Mouse (Mus musculus): ENCODE results near the gene Dab2. TPM values are rescaled to one million over a fixed set of nuclear protein-coding genes. Genes with fewer than 3 reads are reported as not detected.

The Dab2 gene
- polyA plus RNA-seq, 3 experiments from 2014 or later: 0.09 TPM; not detected in 2

DNA sequence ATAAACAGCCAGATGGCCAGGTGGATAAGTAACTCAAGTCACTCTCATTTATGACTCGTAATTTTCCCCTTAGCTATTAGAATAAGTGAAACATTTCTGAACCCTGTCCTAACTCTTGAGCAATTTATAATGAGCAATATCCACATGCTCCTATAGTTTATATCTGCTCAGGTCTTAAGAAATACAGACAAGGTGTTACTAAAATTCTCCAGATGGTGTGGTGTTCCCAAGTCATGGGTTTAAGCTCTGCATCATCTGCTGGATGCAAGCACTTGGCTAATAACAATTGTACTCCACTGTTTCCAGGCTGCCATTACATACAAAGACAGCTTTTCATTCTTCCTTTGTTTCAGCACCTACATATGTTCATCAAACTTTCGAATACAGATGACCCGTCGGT lies 98.6 kb downstream of the Dab2 start:
- ATAC-seq: no peak

DNA sequence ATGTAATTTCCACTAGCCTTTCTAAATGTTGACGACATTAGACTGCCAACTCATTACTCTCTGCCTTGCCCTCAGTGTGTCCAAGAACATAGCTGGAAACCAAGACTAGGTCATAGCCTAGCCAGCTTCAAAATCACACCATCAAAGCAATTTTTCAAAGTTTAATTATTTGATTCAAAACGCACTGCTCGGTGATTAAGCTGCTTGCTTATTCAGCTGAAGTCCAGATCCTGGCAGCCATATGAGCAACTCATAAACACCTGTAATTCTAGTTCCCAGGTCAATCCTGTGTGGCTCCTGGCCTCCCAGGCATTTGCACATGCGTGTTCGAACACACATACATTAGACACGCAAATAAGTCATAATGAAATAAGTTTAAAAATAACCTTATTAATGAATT lies 99.3 kb downstream of the Dab2 start:
- ATAC-seq: no peak

DNA sequence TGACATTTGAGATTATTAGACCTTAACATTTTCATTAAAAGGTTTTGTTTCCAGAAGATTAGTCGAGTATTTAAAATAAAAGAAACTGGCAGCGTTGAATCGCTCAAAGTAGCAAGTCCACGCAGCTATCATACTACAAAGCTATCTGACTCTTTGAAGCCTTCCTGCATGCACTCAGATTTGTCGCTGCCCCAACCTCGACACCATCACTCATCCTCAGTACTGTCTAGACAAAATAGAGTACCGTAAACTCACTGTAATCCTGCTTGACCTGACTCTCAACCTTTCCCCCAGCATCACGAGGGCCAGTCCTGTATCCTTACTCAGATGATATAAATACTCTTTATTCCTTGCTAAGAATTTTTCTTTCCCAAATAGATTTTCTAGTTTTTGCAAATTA lies 100.5 kb downstream of the Dab2 start:
- no peak for ATAC-seq

DNA sequence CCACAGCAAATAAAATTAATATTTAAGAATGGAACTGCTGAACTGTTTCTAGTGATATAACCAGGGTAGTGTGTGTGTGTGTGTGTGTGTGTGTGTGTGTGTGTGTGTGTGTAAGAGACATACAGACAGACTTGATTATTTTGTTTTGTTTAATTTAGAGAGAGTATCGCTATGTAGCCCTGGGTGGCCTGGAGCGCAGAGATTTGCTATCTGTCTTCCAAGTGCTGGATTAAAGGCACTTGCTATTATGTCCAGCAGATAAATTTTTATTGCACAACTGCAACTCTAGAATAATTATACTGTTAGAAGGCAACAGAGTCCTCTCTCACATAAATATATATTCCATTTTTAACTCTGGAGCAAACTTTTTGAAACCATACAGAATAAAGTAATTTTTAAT lies 102.8 kb downstream of the Dab2 start:
- no peak for ATAC-seq

DNA sequence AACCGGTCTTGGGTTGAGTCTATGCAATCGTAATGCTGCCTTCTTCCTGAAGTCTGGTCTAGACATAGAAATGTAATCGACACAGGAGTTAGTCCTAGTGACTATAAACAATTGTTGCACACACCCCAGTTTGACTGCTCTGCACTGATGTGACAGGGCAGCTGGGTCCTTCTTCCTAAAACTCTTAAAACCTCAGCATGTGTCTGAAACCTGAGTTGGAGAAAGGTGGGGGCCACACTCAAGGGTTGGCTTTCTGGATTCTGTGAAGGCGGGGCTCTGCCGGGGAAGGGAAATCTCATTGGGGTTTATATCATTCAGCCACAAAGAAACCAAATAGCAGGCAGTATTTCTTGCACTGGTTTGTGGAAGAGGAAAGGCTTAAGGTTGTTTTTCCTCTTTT lies 104.6 kb downstream of the Dab2 start:
- ATAC-seq: no peak

DNA sequence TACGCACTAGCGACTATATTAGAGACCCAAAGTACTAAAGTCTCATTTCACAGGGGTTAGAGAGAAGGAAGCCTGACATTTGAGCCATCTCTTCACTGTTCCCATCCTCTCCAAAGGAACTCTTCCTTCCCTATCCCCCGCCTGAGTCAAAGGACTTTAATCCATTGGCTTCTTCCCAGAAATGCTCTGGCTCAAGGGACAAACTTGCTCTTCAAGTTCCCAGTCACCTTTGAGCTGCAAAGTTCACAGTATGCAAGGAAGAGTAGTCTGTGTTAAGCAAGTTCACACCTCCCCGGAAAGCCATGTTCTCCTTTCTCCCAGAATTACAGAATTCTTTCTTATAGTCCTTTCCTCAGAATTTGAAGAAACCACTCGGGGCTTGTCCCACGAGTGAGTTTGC lies 107.2 kb downstream of the Dab2 start:
- no peak for ATAC-seq

DNA sequence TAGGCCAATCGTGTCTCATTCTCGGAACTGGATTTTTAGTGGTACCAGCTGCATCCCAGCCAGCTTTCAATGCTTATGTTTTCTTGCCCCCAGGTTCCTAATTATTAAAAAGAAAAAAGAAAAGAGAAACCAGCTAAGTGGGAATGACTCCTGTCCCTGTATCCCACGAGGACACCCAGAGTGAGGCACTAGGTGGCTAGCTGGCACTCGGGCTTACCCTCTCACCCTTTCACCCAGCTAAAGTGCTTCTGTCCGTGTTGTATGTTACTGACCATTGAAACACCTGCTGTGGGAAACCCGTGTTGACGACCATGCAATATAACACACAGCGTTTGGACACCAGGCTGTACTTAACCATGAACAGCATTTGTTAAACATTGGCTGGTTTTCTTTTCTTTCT lies 109.4 kb downstream of the Dab2 start:
- ATAC-seq: no peak

DNA sequence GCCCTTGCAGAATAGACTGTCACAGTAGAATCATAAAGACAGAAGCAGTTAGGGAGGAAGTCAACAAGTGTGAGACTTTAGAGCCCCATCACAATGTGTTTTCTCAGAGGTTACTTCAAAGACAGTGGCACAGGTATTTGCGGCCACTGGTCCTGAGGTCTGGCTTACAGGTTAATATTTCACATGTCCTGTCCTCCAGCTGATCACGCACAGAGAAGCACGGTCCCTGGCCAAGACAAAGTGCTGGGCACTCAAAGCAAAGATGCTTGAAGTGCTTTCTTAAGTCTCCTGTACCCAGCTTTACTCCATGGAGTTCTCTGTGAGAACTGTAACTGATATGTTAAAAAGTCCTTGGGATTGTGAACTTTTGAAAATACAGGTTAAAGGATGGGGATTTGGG lies 110.6 kb downstream of the Dab2 start:
- no peak for ATAC-seq

DNA sequence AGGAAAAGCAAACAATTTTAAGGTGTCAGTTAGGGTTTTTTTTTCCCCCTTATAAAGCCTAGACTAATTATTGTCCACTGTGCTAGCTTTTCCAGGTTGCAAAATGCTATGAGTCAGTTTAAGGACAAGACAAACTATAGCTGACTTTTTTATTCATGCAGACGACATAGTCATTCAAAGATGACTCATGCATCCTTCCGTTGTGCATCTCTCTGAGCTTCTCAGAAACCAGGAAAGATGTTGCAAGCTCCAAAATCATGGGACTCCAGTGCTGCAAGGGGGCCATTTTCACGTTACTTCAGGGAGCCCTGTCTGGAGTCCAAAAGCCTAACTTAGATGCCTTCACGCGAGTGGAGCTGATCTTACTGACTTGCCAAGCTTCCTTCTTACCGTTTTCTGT lies 111.7 kb downstream of the Dab2 start:
- no peak for ATAC-seq

DNA sequence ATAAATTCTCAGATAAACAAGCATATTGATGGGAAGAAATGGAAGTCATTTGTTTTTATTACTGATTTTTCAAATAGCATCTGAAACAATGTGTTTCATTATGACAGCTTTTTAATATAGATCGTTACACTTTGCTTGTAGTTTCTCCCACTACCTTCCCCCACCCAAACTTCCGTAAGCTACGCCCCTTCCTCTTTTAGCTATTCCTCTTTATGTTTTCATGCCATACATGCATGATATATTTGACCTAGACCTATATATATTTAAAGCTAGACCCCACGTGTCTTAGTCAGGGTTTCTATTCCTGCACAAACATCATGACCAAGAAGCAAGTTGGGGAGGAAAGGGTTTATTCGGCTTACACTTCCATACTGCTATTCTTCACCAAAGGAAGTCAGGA lies 115.7 kb downstream of the Dab2 start:
- ATAC-seq: no peak

DNA sequence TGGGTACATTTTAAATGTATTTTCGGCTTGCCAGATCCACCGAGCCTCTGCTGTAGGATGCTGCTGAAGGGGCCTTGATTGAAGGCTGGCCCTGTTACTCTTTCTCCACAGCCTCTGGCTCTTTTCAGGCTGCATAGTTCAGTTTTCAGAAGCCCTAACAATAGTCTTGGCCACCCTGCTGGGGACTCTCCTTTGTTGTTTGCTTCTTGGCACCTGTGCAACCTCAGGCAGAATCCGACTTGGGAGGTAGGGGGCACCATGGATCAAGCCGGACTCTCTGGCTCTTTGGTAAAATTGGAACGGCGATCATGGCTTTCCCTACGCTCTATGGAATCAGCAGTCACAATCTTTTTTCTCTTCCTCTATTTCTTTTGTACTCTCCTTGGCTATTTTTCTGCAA lies 132.2 kb downstream of the Dab2 start:
- no peak for ATAC-seq

DNA sequence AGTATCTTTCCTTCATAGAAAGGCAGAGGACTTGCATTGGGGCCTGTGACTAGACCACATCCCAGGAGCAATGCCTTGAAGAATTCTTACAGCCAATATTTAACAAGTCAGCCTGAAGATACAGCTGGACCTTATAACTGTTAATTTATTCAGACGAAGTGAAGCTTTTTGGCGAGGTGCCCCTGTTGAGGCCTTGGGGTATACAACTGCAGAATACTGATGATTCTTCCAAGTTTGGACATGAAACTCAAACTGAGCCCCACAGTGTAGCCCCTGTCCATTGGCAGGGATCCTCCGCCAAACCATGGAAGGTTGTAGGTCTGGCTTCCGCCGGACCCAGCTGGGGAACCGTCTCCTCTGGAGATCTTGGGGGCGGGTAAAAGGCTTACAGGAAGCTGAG lies 132.8 kb downstream of the Dab2 start:
- ATAC-seq: no peak

DNA sequence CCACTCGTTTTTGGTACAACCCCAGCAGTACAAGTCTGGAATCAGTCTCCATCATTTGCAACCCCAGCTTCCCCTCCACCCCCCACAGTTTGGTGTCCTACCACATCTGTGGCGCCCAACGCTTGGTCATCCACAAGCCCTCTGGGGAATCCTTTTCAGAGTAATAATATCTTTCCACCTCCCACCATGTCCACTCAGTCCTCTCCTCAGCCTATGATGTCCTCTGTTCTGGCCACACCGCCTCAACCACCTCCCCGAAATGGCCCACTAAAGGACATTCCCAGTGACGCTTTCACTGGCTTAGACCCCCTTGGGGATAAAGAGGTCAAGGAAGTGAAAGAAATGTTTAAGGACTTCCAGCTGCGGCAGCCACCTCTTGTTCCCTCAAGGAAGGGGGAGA lies 135.7 kb downstream of the Dab2 start:
- ATAC-seq: no peak

DNA sequence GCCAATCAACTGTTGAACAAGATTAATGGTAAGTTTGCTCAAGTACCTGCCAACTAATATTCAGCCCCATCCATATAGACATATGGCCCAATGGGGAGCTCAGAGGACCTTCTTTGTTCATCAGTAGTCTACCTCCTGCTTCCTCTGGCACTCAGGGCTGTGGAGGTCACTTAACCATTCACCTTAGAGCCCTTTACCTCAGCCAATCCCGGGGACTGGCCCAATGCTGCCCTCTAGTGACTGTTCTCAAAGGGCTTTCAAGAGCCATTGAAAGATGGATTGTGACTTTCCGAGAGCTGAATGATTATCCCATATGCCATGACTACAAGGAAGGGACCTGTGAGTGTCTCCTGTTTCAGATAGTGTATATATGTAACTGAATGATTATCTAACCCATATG lies 136.2 kb downstream of the Dab2 start:
- no peak for ATAC-seq

DNA sequence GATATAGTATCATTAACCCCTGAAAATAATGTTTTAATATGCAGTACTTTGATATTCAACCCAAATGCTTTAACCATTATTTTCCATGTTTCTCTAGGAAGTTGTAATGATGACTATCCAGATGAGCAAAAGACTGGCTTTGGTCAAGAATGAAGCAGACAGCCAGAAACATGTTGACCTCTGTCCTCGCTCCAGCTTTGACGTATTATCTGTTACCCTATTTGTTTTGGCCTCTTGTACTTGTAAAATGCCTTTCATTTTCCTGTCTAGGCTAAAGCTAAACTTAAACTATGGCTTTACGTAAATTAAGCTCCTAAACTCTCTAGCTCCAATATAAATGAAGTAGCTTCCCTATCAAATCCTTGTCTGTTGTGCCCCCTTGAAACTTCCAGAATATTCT lies 139.1 kb downstream of the Dab2 start:
- no peak for ATAC-seq

DNA sequence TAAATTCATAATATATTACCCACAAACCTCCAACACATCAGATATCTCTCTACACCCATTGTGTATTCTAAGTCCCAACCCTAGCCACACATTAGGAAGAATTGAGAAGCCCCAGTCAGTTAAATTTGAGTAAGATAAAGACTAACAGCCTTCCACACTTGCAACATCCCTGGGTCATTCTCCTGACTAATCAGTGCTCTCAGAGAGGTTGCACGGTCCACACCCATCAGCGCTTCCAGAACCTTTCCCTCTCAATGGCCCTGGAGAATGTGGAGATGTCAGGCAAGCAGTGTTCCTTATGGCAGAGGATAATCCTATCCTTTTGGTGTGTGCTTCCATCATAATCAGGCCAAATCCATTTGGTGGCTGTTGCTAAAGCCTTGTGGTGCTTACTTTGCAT lies 144.9 kb downstream of the Dab2 start:
- ATAC-seq: no peak

DNA sequence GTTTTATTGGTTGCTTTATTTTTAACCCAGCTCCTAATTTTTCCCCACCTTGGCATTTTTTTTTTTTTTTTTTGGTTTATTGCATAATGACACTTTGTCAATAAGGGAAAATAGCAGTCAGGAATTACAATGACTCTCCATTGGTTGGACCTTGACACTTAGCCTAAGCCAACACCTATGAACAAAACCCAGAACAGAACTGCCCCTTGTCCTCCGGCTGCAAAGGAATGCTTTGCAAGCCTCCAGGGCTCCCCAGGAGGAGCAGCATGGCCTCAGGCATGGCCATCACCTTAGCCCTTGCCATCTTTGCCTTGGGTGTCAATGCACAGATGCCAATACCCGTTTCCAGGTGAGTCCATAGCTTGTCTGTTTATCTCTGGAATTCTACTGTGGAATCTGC lies 145.5 kb downstream of the Dab2 start, which contains the start of gene C9:
Gene C9, plus strand, starts transcription at position 193 of the 400 bp plus-strand sequence.
- ATAC-seq: no peak

DNA sequence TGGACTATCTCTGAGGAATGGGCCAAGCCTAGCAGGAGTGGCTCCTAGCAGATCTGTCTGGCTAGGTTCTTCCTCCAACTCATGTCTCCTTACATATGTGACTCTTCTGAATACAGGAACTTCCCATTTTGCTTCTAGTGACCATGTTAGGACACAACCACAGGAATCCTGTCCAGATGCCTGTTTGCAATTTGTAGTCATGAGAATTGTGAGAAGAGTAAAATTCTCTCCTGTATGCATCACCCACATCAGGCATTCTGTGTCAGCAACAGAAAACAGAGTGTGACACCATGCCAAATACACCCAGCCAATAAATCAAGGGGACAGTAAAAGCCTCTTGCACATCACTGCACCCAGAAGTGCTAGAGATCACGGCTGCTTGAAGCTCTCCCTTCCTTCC lies 146.6 kb downstream of the Dab2 start:
- ATAC-seq: no peak

DNA sequence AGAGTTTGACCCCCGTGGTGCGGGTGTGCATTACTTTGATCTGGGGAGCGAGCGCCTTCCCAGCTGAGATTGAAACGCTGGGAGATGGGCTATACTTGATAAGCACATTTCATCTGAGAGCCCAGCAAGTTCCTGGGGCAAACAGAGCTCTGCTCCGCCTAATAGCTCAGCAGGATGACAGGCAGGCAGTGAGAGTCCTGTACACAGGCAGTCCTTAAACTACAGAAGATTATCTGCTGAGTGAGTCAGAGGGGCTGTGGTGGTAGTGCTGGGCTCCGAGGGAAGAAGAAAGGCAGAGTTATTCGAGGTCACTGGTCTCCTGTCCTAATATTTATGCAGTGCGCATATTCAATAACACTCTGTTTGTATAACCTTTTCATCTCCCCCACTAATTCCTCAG lies 149.3 kb downstream of the Dab2 start:
- no peak for ATAC-seq

DNA sequence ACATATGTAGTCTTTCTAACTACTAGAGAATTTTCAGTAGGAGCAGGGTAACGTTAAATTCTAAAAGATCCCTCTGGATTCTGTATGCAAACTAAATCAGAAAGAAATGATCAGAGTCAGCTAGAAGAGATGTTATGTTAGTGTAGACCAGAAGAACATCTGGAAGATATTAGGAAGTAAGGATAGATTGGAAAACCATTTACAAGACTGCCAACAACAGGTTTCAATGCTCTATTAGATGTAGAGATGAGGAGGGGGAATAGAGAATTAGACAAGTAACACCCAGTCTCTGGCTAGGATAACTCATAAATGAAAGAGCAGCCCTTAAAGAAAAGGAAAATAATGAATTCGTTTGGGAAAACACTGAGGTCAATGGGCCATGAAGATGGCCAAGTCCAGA lies 154.9 kb downstream of the Dab2 start:
- ATAC-seq: no peak

DNA sequence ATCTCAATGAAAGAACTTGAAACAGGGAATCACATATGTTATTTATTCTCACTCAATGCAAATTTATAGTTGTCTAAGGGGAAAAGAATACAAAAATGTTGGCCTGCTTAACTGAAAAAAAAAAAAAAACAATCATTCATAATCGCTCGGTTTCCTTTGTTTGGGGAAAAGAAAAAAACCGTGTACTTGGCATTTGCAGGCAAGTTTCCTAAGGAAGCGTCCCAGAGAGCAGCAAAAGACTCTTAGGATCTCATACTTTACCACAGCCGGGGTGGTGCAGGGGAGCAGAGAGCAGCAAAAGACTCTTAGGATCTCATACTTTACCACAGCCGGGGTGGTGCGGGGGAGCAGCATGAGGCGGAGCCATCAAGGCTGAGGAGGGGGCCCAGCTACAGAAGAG lies 161.8 kb downstream of the Dab2 start:
- no peak for ATAC-seq

DNA sequence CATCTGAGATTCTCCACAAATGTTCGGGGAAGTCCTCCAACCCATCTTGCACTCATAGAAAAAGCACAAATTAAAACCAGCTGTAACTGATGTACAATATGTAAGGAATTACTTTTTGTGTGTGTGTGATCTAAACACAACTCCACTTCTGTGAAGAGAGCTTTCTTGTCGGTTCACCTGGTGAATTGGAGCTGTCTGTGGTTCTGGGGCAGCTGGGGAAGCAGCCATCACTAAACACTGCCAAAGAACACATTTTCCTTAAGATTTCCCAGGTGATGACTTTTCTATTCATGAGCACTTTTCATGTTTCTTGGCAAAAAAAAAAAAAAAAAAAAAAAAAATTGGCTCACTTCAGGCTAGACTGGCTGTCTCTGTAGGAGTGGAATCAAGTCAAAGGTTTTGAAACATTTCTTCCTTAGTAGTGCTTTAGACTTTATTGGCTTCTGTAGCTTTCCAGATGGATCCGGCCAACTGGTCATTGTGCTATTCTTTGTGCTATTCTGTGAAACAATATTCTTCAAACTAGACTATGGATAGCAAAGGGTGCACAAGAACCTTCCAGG lies 163.9 kb downstream of the Dab2 start:
- no peak for ATAC-seq

DNA sequence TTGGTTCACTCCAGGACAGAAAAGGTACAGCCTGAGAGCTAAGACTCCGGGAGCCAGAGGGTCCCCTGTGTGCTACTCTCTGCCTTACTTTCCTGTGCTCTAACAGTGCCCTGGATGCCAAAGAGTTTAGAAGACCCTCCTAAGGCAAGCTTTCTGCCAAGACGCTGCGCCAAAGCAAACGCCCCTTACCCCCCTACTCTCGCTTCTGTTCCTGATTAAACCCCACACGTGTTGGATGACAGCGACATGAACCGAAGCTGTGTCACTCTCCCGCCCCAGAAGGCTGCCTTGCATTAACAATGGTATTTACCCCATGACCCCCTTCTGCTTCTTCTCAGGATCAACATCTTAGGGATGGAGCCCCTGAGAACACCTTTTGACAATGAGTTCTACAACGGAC lies 167.4 kb downstream of the Dab2 start:
- no peak for ATAC-seq

DNA sequence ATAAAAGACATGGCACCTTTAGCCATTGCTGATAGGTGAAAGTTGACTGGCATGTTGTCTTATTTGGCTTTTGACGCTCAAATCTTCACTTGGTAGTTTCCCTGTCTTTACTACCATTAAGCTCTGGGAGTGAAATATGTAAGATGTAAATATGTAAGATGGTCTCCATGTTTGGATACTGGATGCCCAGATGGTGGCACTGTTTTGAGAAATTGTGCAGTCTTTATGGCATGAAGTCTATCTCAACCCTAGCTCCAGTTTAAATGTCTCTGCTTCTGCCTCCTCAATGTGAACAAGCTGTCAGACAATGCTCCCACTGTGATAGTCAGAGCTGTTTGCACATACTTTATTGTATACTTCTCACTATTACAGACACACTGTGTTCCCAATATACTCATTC lies 169.3 kb downstream of the Dab2 start:
- ATAC-seq: peak; percentile 46

DNA sequence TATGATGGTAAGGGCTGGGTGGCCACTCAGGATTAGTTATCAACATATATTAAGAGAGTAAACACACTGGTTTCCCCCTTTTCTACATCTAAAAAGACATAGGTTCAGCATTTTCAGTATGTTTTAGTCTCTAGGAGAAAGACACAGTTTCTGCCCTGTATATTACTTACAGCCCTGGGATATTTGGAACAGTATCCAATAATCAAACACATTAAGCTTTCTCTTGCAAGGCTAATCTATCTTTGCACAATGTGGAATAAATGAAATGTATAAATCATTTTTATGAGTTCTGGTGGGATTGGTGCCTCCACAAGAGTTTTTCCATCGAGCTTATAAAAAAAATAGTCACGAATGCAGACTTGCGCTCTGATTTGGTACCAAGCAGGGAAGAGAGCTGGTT lies 169.8 kb downstream of the Dab2 start:
- no peak for ATAC-seq

DNA sequence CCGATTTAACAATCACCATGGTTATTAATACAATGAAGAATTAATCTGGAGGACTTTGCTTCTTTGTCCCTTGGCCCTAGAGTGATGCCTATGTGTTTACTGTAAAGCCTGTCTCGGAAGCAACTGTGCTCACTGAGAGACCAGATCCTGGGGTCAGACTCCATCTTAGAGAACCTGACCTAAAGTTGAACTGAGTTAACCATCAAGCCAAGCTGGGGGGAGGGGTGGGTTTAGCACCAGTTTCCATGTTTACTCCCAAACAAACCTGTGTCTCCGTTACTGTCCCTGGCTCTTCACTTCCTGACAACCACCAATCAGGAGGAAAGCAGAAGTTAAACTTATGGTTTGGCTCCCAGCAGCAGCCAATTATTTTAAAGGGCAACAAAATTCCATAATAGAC lies 184.0 kb downstream of the Dab2 start:
- no peak for ATAC-seq
